Mouse (Mus musculus) stomach, embryonic 15.5 days (tissue): ENCODE measurements around the gene Ephb1. TPM values are rescaled to one million over a fixed set of nuclear protein-coding genes. Genes with fewer than 3 reads are reported as not detected.

Experiments
- ATAC-seq: fragments of 200-750 bp; cut with Nextera tagmentation; 2 replicates; pipeline ENCODE4 v1.8.0; 2017; ENCODE audit warnings: low read depth, moderate number of reproducible peaks, moderate TSS enrichment; ENCODE audit not compliant: insufficient read depth, low FRiP score
- H3K27ac ChIP-seq: fragments of 300-500 bp; sonication (generic); 2 replicates; pipeline ENCODE4 v1.5.1; 2015; ENCODE audit warnings: mild to moderate bottlenecking, inconsistent platforms
- H3K27me3 ChIP-seq: fragments of 300-500 bp; sonication (generic); replicated peaks from 2 replicates; pipeline ENCODE4 v1.6.1; 2015; ENCODE audit warnings: inconsistent platforms
- H3K36me3 ChIP-seq: fragments of 300-500 bp; sonication (generic); 2 replicates; pipeline ENCODE4 v1.6.1; 2015; ENCODE audit warnings: inconsistent platforms
- H3K4me1 ChIP-seq: fragments of 300-500 bp; sonication (generic); 2 replicates; pipeline ENCODE4 v1.6.1; 2015; ENCODE audit warnings: inconsistent platforms
- H3K4me2 ChIP-seq: fragments of 300-500 bp; sonication (generic); 2 replicates; pipeline ENCODE4 v1.6.1; 2015; ENCODE audit warnings: mild to moderate bottlenecking, inconsistent platforms
- H3K4me3 ChIP-seq: fragments of 300-500 bp; sonication (generic); replicated peaks from 2 replicates; pipeline ENCODE4 v1.5.1; 2015; ENCODE audit warnings: inconsistent platforms
- H3K9ac ChIP-seq: fragments of 300-500 bp; sonication (generic); 2 replicates; pipeline ENCODE4 v1.6.1; 2015; ENCODE audit warnings: inconsistent platforms
- H3K9me3 ChIP-seq: fragments of 300-500 bp; sonication (generic); 2 replicates; pipeline ENCODE4 v1.6.1; 2016; ENCODE audit warnings: inconsistent platforms
- WGBS: fragments of 180-500 bp; shearing (Covaris S2); methylation state at CpG from one replicate; pipeline ENCODE4 v1.1.7; 2015; 5-methylcytosine and 5-hydroxymethylcytosine counted together
- microRNA-seq: library from miRNA; unstranded; fragments of <30 nt; microRNA quantifications from one replicate; pipeline ENCODE4, GENCODE M21; 2016
- polyA plus RNA-seq: library from polyadenylated mRNA; unstranded; fragments of >200 nt; fragmentation: Nextera tagmentation; extraction: Ambion mirVana; gene quantifications from 2 replicates; pipeline ENCODE4 v1.2.1, GENCODE M21; 2015

Gene Ephb1
- polyA plus RNA-seq, 1 experiment from 2014 or later, result 5.5 TPM

GRCm38 (mm10) chr9:101907747-101908255 lies 446.7 kb downstream of the Ephb1 start:
- H3K9ac ChIP-seq, result no peak overlapping the region
- H3K9me3 ChIP-seq, result no peaks in the 10 kb centered on the region
- no peak overlapping the region for H3K4me2 ChIP-seq
- no peaks in the 10 kb centered on the region; the same call in 1 of the 2 replicates for H3K4me1 ChIP-seq
- no peaks in the 10 kb centered on the region for H3K27me3 ChIP-seq
- no peak overlapping the region for H3K4me3 ChIP-seq
- WGBS, result 45% methylated on average over 6 of the region's 6 CpGs
- ATAC-seq, result no peak
- no peaks in the 10 kb centered on the region for H3K36me3 ChIP-seq
- H3K27ac ChIP-seq, result no peak overlapping the region

GRCm38 (mm10) chr9:101903406-101903805 lies 451.1 kb downstream of the Ephb1 start:
- H3K4me3 ChIP-seq, result no peak overlapping the region
- no peaks in the 10 kb centered on the region for H3K4me1 ChIP-seq
- no peak for ATAC-seq
- no peak overlapping the region for H3K9ac ChIP-seq
- no peaks in the 10 kb centered on the region for H3K9me3 ChIP-seq
- no peak overlapping the region for H3K4me2 ChIP-seq
- H3K27ac ChIP-seq, result no peak overlapping the region
- no peaks in the 10 kb centered on the region for H3K36me3 ChIP-seq
- H3K27me3 ChIP-seq, result no peaks in the 10 kb centered on the region
- WGBS, result 83% methylated on average over 3 of the region's 3 CpGs

- no peaks in the 10 kb centered on the region for H3K9me3 ChIP-seq
- no peaks in the 10 kb centered on the region for H3K36me3 ChIP-seq
- H3K4me3 ChIP-seq, result no peak overlapping the region
- WGBS, result 78% methylated on average over 1 of the region's 1 CpGs
- H3K4me1 ChIP-seq, result no peaks in the 10 kb centered on the region
- no peak for ATAC-seq
- H3K27ac ChIP-seq, result no peak overlapping the region
- no peak overlapping the region for H3K9ac ChIP-seq
- H3K4me2 ChIP-seq, result no peak overlapping the region
- no peaks in the 10 kb centered on the region for H3K27me3 ChIP-seq
Measured at GRCm38 (mm10) chr9:101897851-101898250, 456.6 kb downstream of the Ephb1 start.

GRCm38 (mm10) chr9:101883295-101883694 lies 471.2 kb downstream of the Ephb1 start:
- no peak overlapping the region for H3K4me3 ChIP-seq
- H3K27me3 ChIP-seq, result no peaks in the 10 kb centered on the region
- H3K4me1 ChIP-seq, result no peaks in the 10 kb centered on the region
- H3K27ac ChIP-seq, result no peak overlapping the region
- H3K36me3 ChIP-seq, result no peaks in the 10 kb centered on the region
- 43% methylated on average over 2 of the region's 2 CpGs for WGBS
- no peak overlapping the region for H3K4me2 ChIP-seq
- H3K9ac ChIP-seq, result no peak overlapping the region
- H3K9me3 ChIP-seq, result no peaks in the 10 kb centered on the region
- ATAC-seq, result no peak

- no peak for ATAC-seq
- H3K9ac ChIP-seq, result no peak overlapping the region
- H3K36me3 ChIP-seq, result no peaks in the 10 kb centered on the region
- no peak overlapping the region for H3K4me3 ChIP-seq
- no peaks in the 10 kb centered on the region for H3K9me3 ChIP-seq
- no peak overlapping the region for H3K4me2 ChIP-seq
- 63% methylated on average over 11 of the region's 11 CpGs for WGBS
- H3K27me3 ChIP-seq, result no peaks in the 10 kb centered on the region
- H3K4me1 ChIP-seq, result no peaks in the 10 kb centered on the region
- H3K27ac ChIP-seq, result no peak overlapping the region
Measured at GRCm38 (mm10) chr9:101877109-101877987, 477.1 kb downstream of the Ephb1 start.

GRCm38 (mm10) chr9:101875306-101875705 lies 479.2 kb downstream of the Ephb1 start:
- H3K4me3 ChIP-seq, result no peak overlapping the region
- H3K4me2 ChIP-seq, result no peak overlapping the region
- 79% methylated on average over 1 of the region's 1 CpGs for WGBS
- no peaks in the 10 kb centered on the region for H3K4me1 ChIP-seq
- no peak for ATAC-seq
- H3K9ac ChIP-seq, result no peak overlapping the region
- no peaks in the 10 kb centered on the region for H3K36me3 ChIP-seq
- H3K9me3 ChIP-seq, result no peaks in the 10 kb centered on the region
- no peaks in the 10 kb centered on the region for H3K27me3 ChIP-seq
- no peak overlapping the region for H3K27ac ChIP-seq

Small RNA genes lying within 50 kb of the gene (microRNA-seq; reads per million reads assigned to microRNA genes)
- not detected for gene Mir7243

Other genes starting within 250 kb of the Ephb1 start
- 0.05 and 0.10 TPM in 2 replicates for gene Ky, start 151.1 kb upstream of the Ephb1 start, polyA plus RNA-seq